Mouse (Mus musculus) ovary, postnatal 10 days (tissue): ENCODE measurements around the gene Olfr324.

Experiments used
- DNase-seq: peaks from one replicate; pipeline ENCODE4 v3.0.0; 2022; ENCODE audit warnings: low spot score

Gene Olfr324

DNA sequence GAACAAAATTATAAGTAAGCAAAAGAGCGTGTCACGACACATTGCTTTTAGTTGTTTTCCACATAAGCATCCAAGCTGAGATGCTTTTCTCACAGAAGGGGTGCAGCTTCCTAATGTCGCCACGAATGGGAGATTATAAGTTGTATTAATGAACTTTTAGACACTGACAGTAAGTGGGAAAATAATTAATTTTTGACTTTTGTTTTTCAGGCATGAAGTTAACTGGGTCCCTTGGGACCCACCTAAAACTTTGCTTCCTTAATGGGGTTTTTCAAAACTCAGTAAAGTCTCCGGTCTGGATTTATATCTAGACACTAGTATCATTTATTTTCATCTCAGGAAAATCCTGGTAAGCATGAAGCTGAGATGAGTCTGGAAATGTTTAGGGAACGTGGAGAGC lies at the start of gene Olfr324:
TSS of gene Olfr324 (plus strand) at position 301 of the 400 bp plus-strand sequence.
- DNase-seq: no peak

DNA sequence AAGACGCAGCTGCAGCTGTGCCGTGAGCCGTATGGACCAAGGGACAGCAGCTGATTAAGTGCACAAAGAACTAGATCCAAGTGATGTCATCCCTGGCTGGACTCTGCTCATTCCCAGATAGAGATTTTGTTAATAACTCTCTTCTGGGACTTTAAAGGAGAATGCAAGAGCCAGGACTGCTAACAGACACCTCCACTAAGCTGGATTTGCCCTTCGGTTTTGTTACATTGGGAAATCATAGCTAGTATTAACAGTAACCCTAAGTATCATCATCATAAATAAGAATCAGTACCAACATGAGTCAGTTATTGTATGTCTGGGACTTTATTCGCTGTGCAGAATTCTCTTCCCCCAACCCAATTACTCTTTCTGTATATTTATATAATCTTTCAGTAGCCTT lies 48.6 kb upstream of the Olfr324 start, which contains the start of gene Olfr329-ps:
TSS of gene Olfr329-ps (minus strand) at position 101 of the 400 bp plus-strand sequence.
- no peak for DNase-seq

DNA sequence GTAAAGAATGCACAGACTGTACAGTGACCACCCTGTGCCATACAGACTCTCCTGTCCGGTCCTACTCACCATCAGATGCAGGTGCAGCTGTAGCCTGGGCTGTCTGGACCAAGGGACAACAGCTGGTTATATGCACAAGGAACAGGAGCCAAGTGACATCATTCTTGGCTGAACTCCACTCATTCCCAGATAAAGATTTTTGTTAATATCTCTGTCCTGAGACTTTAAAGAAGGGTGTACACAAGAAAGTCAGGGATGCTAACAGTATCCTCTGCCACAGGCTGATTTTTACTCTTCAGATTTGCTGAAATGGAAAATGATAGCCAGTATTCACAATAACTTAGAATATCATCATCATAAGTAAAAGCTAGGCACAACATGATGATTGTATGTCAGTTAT lies 39.4 kb upstream of the Olfr324 start, which contains the start of gene Olfr328:
TSS of gene Olfr328 (minus strand) at position 101 of the 400 bp plus-strand sequence.
- DNase-seq: no peak

DNA sequence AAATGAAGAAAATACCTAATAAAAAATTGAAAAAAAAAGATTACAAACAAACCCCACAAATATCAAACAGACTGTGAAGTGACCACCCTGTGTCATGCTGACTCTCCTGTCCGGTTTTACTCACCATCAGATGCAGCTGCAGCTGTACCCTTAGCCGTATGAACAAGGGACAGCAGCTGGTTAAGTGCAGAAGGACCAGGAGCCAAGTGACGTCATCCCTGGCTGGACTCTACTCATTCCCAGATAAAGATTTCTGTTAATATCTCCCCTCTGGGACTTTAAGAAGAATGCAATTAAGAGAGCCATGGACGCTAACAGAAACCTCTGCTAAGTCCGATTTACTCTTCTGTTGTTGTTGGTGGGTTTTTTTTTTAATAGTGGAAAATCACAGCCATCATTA lies 24.5 kb upstream of the Olfr324 start, which contains the start of gene Olfr224:
TSS of gene Olfr224 (minus strand) at position 149 of the 400 bp plus-strand sequence.
- no peak for DNase-seq

DNA sequence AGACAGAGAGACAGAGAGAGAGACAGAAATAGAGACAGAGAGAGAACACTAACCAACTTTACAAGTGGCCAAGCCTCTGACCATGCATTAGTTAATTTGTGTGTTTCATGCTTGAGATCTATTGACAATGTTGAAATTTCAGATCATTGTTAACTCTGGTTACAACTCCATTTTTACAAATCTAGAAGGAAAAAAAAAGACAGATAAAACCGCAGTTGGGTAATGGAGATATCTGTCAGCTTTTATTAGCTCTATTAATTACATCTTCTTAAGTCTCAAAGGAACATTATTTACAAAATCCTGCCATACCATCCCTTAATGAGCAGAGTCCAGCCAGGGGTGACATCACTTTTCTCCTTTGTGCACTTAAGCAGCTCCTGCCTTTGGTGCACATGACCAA lies 17.5 kb upstream of the Olfr324 start, which contains the start of gene Olfr325:
TSS of gene Olfr325 (plus strand) at position 301 of the 400 bp plus-strand sequence.
- DNase-seq: no peak

DNA sequence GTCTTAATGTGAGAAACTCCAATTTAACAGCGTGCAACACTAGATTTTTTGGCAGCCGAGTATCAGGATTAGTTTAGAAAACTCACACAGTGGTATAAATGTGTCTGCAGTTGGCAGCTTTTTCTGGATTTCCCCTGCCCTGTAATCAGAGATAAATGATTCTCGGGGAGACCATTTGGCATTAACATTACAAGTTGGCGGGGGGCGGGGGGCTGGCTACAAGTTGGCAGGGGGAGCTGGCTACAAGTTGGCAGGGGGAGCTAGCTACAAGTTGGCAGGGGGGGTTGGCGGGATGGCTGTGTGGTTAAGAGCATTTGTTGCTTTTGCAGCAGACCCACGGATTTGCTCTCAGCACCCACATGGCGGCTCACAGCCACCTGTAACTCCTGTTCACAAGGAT lies 16.3 kb upstream of the Olfr324 start:
- no peak for DNase-seq

DNA sequence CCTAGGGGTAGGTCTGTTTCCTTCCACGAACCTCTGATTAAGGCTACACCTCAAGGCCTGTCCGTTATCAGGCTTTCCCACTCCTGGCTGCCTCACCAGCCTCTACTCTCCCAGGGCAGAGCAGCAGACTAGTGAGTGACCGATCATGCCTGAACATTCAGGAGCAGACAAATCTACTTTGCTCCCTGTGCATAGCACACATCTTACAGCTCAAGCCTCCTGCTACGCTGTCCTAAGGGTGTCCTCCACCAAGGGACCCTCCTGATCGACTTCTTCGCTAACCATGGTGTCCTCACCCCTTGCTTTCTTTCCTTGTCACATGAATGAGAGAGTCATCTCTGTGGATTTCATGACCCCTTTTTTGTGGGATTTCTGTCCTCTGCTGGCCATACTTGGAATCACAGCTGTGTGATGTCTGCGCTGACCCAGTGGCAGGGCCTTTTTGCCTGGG lies 7.0 kb upstream of the Olfr324 start:
- peak; percentile 7 for DNase-seq

DNA sequence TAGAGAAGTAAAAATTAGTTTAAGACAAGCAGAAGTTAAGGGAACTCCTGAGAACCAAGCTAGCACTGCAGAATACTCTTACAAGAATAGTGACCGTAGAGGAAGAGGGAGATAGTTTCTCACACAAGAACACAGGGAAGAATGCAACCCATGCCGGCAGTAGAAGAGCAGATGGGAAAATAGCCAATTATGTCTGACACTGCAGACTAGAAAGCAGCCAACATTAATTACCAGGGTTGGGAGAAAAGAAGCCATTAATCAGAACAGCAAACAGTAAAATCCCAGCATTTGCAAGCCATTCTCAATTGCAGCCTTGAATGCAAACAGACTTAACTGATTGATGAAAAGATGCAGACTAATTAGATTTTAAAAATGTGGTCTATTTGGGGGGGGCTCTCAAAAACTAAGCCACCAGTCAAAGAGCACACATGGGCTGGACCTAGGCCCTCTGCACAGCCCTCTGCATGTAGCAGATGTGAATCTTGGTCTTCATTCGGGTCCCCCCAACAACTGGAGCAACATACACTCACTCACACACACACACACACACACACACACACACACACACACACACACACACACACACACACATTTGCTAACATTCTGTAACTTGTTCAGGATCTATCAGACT lies 6.2 kb upstream of the Olfr324 start:
- no peak for DNase-seq

DNA sequence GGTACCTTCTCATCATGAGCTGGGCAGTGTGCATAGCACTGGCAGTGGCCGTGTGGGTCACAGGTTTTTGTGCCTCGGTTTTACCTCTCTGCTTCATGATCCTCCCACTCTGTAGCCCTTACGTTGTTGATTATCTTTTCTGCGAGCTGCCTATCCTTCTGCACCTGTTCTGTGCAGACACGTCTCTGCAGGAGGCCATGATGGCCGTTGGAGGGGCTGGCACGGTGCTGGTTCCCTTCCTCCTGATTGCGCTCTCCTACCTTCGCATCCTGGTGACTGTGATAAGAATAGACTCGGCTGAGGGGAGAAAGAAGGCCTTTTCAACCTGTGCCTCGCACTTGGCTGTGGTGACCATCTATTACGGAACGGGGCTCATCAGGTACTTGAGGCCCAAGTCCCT lies 2.9 kb downstream of the Olfr324 start:
- no peak for DNase-seq

DNA sequence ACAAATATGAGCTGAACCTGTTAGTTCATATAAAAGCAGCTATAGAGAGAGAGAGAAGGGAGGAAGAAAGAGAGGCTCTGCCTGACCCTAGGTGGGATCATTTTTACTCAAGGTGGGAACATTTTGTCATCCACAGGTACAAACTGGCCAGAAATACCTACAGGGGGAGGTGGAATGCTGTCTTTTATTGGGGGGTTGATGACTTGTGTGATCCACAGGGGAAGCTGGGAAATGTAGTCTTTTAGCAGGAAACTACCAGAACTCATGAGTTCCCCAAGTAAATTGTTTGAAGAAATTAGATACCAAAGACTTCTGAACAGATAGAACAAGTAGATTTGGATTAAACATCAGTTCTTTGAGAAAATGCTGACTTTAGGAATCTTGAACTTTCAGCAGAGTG lies 7.1 kb downstream of the Olfr324 start:
- DNase-seq: no peak

DNA sequence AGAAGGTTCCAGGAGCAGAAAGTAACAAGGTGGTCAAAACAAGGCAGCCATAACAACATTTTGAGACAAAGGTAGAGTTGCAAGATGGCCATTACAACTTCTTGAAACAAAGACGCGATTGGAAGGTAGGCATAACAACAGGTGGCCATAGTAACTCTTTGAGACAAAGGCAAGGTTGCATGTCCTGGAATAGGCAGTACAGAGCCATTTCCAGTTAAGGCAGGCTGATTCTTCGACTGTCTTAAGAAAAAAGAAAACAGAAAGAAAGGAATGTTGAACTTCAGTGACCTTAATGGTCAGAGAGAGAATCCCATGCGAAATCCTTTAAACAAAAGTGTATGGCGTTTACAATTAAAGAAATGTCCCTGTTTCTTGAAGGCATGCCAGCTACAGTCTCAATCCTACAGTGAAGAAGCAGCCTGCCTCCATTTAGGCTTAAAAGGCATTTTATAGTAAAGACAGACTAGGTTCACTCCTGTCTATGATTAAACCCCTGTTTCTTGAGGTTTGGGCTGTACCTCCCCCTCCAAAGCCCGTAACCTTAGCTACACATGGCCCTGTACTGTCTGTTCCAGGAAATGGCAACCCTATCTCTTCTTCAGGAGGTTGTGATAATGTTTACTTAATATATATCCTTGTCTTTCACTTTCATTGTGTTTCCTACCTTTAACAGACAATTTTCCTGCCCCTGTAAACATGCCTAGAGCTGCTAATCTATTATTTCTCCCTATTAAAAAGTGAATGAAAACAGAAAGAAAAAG lies 8.1 kb downstream of the Olfr324 start:
- DNase-seq: no peak

DNA sequence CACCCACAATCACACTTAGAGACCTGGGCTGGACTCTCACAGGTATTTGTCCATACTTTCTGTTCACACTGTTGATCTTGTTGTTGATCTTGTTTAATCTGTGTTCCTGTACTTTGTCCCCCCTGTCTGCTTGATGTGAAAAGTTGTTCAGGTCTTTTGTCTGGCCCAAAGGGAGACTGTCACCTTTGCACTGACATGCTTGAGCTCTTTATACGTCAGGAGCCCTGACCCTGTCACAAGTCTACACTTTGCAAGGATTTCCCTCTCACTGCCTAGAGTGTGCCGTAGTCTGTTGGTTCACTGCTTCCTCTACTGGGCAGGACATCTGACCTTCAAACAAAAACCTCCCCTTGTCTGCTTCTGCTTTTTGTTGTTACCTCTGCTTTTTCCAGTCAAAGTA lies 9.8 kb downstream of the Olfr324 start:
- no peak for DNase-seq

DNA sequence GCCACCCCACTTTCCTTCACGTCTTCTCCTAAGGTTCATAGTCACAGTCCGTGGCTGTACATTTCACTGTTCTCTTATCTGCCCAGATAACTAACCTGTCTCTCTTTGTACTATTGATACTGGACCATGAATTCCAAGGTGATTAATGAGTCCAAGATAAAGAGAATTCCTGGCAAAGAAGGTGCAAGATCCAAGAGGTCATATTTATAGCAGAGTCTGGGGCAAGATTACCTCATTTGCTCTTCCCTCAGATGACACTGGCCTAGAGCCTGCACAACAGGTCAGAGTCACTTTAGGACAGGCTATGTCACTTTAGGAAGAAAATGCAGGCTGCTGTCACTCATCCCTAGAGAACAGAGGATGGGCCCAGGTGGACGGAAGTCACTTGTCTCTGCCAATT lies 10.3 kb downstream of the Olfr324 start:
- DNase-seq: no peak

DNA sequence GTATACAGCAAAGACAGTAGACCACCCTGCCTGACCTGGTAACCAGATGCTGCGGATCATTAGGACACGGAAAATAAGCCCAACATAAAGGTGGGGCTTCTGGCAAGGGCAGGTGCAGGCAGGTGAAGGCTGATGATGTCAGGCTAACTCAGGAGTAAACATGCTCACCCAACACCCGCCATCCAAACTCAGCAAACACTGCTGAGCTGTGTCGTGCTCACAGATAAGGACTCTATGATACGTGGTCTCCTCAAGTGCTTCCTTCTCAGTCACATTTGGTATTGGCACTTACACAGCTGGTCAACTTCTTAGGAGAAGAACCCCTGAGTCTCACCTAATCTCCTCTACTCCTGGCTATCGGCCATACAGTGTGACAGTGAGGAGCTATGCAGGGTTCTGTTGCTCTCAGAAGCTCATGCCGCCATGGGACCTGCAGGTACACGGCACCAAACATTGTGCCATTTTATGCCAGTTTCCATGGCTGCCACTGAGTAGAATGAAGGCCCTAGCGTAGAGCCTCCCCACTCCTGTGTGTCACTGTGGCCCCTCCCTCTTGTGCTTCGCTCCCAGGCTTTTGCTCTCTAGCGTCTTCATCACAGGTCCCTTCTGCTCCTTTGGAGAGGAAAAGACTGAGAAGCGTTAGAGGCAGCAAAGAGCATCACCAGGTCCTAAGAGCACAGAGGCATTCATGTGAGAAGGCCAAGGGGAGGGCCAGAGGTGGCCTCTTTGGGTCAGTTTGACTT lies 11.4 kb downstream of the Olfr324 start:
- no peak for DNase-seq

DNA sequence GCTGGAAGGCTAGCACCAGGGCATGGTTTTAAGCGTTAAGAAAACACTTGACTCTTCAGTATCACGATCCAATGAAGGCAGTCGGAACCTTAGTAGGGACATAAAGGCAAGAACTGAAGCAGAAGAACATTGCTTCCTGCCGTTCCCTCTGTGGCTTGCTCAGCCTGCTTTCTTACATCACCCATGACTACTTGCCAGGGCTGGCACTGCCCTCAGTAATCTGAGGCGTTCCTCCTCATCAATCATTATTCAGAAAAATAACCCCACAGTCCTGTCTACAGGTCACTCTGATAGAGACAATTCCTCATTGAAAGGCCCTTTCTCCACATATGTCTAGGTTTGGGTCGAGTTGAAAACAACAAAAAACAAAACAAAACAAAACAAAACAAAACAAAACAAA lies 12.1 kb downstream of the Olfr324 start:
- no peak for DNase-seq

DNA sequence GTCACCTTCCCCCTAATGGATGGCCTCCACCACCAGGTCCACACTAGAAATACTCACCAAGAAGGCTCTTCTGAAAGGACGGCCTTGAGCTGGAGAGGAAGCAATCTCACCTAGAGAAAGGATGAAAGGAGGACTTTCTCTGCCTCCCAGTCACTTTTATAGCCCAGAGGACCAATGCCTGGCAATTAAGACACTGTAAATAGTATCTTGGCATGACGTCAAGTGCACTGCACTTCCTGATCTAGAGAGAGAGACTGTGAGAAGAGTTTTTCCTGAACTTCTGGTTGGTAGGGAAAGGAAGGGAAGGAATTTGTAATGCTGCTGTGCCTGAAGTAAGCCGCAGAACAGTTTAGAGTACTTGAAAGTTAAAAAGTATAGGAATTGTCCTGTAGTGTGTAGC lies 18.4 kb downstream of the Olfr324 start:
- no peak for DNase-seq

DNA sequence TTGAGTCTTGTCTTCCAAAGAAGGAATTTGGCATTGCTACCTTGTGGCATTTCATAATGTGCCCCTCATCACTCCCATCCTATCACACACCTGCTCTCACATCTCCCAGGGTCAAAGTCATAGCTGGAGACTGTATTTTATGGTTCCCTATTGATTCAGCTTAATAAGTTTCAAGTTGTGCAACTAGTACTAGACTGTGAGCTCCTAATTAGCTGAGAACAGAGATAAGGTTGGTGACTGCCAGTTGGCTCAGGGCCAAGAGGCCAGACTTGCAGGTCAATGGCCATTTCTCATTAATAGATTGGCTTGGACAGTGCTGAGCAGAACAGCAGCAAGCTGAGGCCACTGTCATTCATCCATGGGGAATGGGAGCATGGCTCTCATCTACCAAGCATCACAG lies 19.6 kb downstream of the Olfr324 start:
- no peak for DNase-seq

DNA sequence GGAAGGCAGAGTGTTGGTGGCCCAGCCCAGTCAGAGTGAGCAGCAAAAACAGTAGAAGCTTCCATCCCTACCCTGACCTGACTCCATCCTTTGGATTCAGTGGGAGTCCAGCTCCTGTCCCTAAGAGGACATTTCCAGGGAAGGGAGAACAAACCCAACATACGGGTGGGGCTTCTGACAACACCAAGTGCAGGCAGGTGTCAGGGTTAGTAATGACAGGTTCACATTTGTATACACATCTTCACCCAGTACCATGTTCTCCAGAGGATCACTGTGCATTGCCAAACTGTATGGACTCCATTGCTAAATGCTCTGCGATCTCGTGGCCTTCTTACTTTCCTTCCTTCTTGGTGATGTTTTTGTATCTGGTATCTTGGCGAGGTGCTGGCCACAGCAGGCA lies 21.1 kb downstream of the Olfr324 start, which contains the start of gene 2210407C18Rik:
TSS of gene 2210407C18Rik (minus strand) at position 101 of the 400 bp plus-strand sequence.
- DNase-seq: no peak

DNA sequence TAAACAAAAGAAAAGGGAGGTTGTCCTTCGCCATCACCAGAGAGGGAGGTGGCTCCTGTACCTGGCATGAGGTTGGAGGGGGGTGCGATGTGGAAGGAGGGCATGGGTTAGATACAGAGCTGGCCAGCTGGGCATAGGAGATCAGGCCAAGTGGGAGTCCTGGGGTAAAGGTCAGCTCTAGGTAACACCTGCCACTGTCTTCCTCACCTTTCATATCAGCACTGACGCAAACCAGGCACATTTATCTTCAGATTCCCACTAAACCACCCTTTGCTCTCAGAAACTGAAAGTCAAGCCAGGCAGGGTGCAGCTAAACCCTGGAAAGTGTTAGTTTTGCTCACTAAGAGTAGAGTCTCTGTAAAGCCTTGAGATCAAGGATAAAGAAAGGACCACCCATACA lies 23.5 kb downstream of the Olfr324 start:
- no peak for DNase-seq

DNA sequence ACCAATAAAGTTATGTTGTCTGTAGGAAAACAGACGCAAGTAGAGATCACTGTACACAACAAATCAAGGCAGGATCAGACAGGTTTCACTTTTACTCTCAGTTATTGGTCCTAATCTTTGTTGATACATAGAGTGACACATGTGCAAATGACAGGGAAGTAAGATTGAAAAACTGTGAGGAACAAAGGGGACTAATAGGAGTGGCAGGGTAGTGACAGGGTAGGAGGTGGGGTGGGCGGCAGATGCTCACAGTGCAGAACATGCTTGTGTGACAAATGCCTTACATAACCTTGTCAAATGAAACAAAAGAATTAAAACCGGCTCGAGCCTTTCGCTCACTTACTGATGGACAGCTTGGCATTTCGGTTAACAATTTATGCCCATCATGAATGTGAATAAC lies 23.9 kb downstream of the Olfr324 start:
- no peak for DNase-seq

DNA sequence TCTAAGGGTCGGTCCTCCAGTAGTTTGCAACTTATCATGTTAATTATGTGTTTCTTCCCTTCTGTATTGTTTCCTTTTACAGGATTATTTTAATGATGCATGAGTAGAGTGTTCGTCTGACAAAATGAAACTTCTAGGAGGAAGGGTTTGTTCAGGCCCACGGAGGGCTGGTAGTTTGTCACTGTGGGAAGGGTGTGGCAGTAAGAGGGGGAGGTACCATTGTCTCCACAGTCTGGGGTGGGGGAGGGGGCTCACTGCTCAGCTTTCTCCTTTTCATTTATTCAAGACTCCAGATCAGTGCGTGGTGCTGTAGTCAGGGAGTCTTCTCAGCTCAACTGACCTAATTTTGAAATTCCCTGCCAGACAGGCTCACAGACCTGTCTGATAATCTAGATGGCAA lies 31.2 kb downstream of the Olfr324 start:
- DNase-seq: no peak

DNA sequence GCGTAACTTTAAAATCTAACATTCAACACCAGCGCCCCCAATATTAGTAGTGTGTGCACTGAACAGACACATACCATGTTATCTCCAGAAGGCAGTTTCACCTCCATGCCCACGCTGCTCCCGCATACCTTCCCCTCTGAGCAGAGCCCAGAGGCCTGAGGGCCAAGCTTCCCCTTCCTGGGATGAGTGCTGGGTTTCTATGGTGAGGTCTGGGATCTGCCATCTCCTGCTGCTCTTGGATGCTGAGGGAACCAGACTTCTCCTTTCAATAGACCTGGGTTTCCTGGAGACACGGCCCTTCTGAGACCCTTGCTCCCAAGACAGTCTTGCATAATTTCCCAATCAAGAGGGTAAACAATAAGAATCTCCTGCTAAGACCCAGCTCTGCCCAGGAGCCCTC lies 35.5 kb downstream of the Olfr324 start, which contains the start of gene Olfr323:
TSS of gene Olfr323 (minus strand) at position 101 of the 400 bp plus-strand sequence.
- DNase-seq: no peak
